Mouse (Mus musculus): ENCODE data around the gene Scgn. TPM values are rescaled to one million over a fixed set of nuclear protein-coding genes. Genes with fewer than 3 reads are reported as not detected.

The Scgn gene
- polyA plus RNA-seq (2016; fragmentation: Nextera tagmentation; extraction: Ambion mirVana), result not detected in 2 replicates

DNA sequence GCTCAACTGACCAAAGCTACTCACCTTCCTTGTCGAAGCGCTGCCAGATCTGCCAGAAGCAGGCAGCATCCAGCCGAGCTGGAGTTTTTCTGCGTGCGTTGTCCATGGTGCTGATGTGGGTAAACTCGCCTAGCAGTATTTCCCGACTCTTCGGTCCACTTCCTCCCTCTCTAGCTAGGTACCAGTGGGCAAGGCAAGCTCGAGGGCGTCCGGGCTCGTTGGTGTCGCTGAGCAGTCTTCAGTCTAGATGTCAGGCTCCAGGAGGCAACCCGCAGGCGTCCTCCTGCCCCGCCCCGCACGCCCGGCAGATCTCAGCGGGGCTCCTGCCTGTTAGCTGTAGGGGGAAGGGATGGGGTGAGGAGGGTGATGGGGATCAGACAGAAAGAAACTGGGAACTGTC, at the start of gene Scgn:
Gene Scgn, minus strand, starts transcription at position 287 of the 400 bp plus-strand sequence.
- H3K27me3 ChIP-seq (replicated peaks), result peaks cover 56% of the 10 kb centered on the region
- H3K4me1 ChIP-seq (replicated peaks), result 0 out of 2 replicates have a peak, but pooled peaks cover 2% of the 10 kb centered on the region
- WGBS, result under 1% methylated on average over 20 of the region's 20 CpGs
- ATAC-seq (ENCODE audit: insufficient number of reproducible peaks, low FRiP score), result no peak
- no peak within 1 kb of the TSS for H3K27ac ChIP-seq (ENCODE audit: poor library complexity, severe bottlenecking)
- no peaks in the 10 kb centered on the region for H3K36me3 ChIP-seq
- H3K9me3 ChIP-seq (replicated peaks), result no peaks in the 10 kb centered on the region
- H3K4me3 ChIP-seq, result no peak within 1 kb of the TSS
- H3K4me2 ChIP-seq, result no peak within 1 kb of the TSS
- H3K9ac ChIP-seq, result no peak within 1 kb of the TSS

- H3K9me3 ChIP-seq (replicated peaks), result no peaks in the 10 kb centered on the region
- no peak overlapping the region for H3K9ac ChIP-seq
- H3K36me3 ChIP-seq, result 0 out of 2 replicates have a peak, but pooled peaks cover 3% of the 10 kb centered on the region
- H3K4me1 ChIP-seq (replicated peaks), result 0 out of 2 replicates have a peak, but pooled peaks cover 3% of the 10 kb centered on the region
- H3K4me2 ChIP-seq, result no peak overlapping the region
- WGBS, result 43% methylated on average over 7 of the region's 7 CpGs
- H3K27me3 ChIP-seq (replicated peaks), result 0 out of 2 replicates have a peak, but pooled peaks cover 4% of the 10 kb centered on the region
- no peak for ATAC-seq (ENCODE audit: insufficient number of reproducible peaks, low FRiP score)
- H3K4me3 ChIP-seq, result no peak overlapping the region
- H3K27ac ChIP-seq (ENCODE audit: poor library complexity, severe bottlenecking), result no peak overlapping the region
Observed at GRCm38 (mm10) chr13:24040221-24040620, 49.2 kb upstream of the Scgn start.

- no peak for ATAC-seq (ENCODE audit: insufficient number of reproducible peaks, low FRiP score)
- no peak overlapping the region for H3K4me3 ChIP-seq
- H3K36me3 ChIP-seq, result 0 out of 2 replicates have a peak, but pooled peaks cover 3% of the 10 kb centered on the region
- no peaks in the 10 kb centered on the region for H3K9me3 ChIP-seq (replicated peaks)
- 0 out of 2 replicates have a peak, but pooled peaks cover 4% of the 10 kb centered on the region for H3K27me3 ChIP-seq (replicated peaks)
- 65% methylated on average over 3 of the region's 3 CpGs for WGBS
- H3K4me2 ChIP-seq, result no peak overlapping the region
- no peak overlapping the region for H3K27ac ChIP-seq (ENCODE audit: poor library complexity, severe bottlenecking)
- no peak overlapping the region for H3K9ac ChIP-seq
- H3K4me1 ChIP-seq (replicated peaks), result 0 out of 2 replicates have a peak, but pooled peaks cover 3% of the 10 kb centered on the region
Observed at GRCm38 (mm10) chr13:24037502-24037901, 46.5 kb upstream of the Scgn start.

DNA sequence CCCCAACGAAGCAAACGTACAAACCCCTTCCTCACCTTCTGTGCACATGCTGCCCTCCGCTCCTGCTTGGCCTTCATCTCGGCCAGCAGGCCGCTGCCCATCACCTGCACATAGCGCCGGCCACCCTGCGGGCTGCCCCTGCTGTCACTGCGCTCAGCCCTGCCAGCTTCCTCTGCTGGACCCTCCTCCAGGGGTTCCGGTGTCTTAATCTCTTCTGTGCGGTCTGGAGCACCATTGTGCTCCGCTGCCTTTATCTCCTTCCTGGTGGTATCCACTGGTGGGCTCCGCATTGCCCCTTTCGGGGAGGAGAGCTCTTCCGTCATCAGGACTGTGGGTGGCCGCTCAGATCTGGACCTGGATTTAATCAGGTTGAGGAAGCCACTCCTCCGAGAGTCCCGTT, 45.1 kb upstream of the Scgn start:
- Histone ChIP-seq H3K4me3 (peak overlapping the region; percentile 12), H3K4me1 (replicated peaks) (0 out of 2 replicates have a peak, but pooled peaks cover 3% of the 10 kb centered on the region), H3K36me3 (0 out of 2 replicates have a peak, but pooled peaks cover under 1% of the 10 kb centered on the region), H3K27me3 (replicated peaks) (0 out of 2 replicates have a peak, but pooled peaks cover 4% of the 10 kb centered on the region), H3K4me2 (peak overlapping the region; percentile 47), H3K27ac (ENCODE audit: poor library complexity, severe bottlenecking) (no peak overlapping the region), H3K9me3 (replicated peaks) (no peaks in the 10 kb centered on the region), H3K9ac (no peak overlapping the region)
- no peak for ATAC-seq (ENCODE audit: insufficient number of reproducible peaks, low FRiP score)
- WGBS, result 55% methylated on average over 18 of the region's 18 CpGs

DNA sequence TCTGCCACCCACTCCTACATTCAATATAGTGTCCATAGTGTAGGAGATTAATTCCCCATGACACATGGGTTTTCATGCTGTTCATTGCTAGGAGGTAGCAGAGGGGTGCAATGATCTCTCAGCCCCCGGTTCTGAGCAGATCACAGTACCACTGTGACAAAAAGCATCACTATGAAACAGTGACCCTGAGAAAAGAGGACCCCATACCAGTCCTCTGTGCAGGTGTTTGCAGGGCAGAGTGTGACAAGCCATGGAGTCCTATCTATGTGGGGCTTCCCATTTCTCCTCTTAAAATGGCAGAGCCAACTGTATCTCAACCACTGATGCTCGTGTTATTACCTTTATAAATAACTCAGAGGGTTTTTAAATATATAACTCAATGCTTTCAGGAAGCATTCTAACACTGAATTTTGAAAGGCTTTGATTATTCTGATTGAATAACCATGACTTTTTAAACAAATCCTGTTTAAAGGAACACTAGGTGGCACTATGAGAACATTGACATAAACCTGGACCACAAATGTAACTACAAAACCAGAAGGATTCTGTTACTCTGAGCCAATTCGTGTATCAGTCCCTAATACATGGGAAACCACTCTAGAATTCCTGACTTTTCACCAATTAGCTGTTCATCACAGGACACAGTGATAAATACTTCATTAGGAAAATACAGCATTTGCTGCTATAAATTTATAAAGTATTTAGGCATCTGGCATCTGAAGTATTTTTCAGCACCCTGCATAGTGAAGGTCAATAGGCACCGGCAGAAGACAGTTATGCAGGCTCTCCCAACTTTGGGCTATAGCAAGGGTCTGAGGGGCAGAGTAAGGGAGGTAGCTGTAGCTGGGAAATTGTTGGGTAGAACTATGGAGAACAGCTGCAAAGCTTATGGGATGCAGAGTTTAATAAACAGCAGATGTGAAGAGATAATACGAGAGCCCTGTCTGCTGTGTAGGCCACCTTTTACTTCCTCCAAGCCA, 36.5 kb upstream of the Scgn start:
- no peaks in the 10 kb centered on the region for H3K4me1 ChIP-seq (replicated peaks)
- H3K4me3 ChIP-seq, result no peak overlapping the region
- ATAC-seq (ENCODE audit: insufficient number of reproducible peaks, low FRiP score), result no peak
- H3K9me3 ChIP-seq (replicated peaks), result no peaks in the 10 kb centered on the region
- no peak overlapping the region for H3K4me2 ChIP-seq
- 58% methylated on average over 5 of the region's 5 CpGs for WGBS
- H3K27ac ChIP-seq (ENCODE audit: poor library complexity, severe bottlenecking), result no peak overlapping the region
- H3K9ac ChIP-seq, result no peak overlapping the region
- no peaks in the 10 kb centered on the region for H3K36me3 ChIP-seq
- H3K27me3 ChIP-seq (replicated peaks), result peaks cover 10% of the 10 kb centered on the region; the same call in 1 of the 2 replicates

DNA sequence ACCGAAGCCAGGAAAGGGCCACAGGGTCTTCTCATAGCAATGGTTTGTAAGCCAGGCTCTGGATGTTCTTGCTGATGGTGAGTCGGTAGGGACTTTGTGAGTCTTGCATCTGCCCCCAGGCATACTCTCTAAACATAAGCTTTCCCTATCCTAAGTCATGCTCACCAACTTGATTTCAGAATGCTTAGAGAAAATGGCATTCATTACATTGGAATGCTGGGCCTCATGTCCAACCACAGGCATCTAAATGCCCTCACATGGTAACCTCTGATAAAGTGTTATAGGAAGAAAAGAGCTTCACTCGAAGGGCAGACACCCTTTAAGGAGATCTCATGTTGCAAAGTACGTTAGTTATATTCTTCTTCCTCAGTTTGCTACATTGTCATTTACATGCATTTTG, 27.5 kb upstream of the Scgn start:
- Histone ChIP-seq H3K9me3 (replicated peaks) (no peaks in the 10 kb centered on the region), H3K27me3 (replicated peaks) (no peaks in the 10 kb centered on the region), H3K4me3 (no peak overlapping the region), H3K36me3 (no peaks in the 10 kb centered on the region), H3K4me1 (replicated peaks) (no peaks in the 10 kb centered on the region), H3K4me2 (no peak overlapping the region), H3K9ac (no peak overlapping the region), H3K27ac (ENCODE audit: poor library complexity, severe bottlenecking) (no peak overlapping the region)
- WGBS, result 79% methylated on average over 4 of the region's 4 CpGs
- no peak for ATAC-seq (ENCODE audit: insufficient number of reproducible peaks, low FRiP score)

- Histone ChIP-seq H3K36me3 (no peaks in the 10 kb centered on the region), H3K4me1 (replicated peaks) (no peaks in the 10 kb centered on the region), H3K9ac (no peak overlapping the region), H3K27ac (ENCODE audit: poor library complexity, severe bottlenecking) (no peak overlapping the region), H3K9me3 (replicated peaks) (no peaks in the 10 kb centered on the region), H3K27me3 (replicated peaks) (peaks cover 12% of the 10 kb centered on the region; the same call in 1 of the 2 replicates), H3K4me2 (no peak overlapping the region), H3K4me3 (no peak overlapping the region)
- WGBS, result 67% methylated on average over 2 of the region's 2 CpGs
- no peak for ATAC-seq (ENCODE audit: insufficient number of reproducible peaks, low FRiP score)
Observed at GRCm38 (mm10) chr13:24005528-24005927, 14.5 kb upstream of the Scgn start.

GRCm38 (mm10) chr13:24001797-24002196, 10.8 kb upstream of the Scgn start:
- 37% methylated on average over 2 of the region's 2 CpGs for WGBS
- no peak for ATAC-seq (ENCODE audit: insufficient number of reproducible peaks, low FRiP score)
- Histone ChIP-seq H3K9me3 (replicated peaks) (no peaks in the 10 kb centered on the region), H3K4me3 (no peak overlapping the region), H3K36me3 (no peaks in the 10 kb centered on the region), H3K27me3 (replicated peaks) (peaks cover 31% of the 10 kb centered on the region), H3K4me1 (replicated peaks) (no peaks in the 10 kb centered on the region), H3K27ac (ENCODE audit: poor library complexity, severe bottlenecking) (no peak overlapping the region), H3K9ac (no peak overlapping the region), H3K4me2 (no peak overlapping the region)

DNA sequence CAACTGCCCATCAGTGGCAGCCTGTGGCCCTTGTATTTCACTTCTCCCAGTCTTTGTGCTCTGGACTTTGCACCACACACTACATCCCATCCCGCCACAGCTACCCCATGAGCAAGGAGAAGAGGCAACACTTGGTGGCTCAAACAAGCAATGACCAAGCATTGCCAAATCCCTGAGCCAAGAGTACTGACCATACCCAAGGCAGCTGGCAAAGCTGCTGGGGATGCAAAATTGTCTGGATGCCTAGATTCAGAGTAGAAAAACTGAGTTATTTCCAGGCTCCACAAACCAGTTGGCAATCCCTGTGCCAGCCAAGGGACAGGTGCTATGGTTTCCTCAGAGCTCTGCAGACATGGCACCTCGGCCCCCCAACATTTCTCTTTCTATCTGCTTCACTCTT, 10.1 kb upstream of the Scgn start:
- Histone ChIP-seq H3K4me1 (replicated peaks) (no peaks in the 10 kb centered on the region), H3K9ac (no peak overlapping the region), H3K36me3 (no peaks in the 10 kb centered on the region), H3K9me3 (replicated peaks) (no peaks in the 10 kb centered on the region), H3K4me2 (no peak overlapping the region), H3K4me3 (no peak overlapping the region), H3K27ac (ENCODE audit: poor library complexity, severe bottlenecking) (no peak overlapping the region), H3K27me3 (replicated peaks) (peaks cover 32% of the 10 kb centered on the region)
- 67% methylated on average over 2 of the region's 2 CpGs for WGBS
- no peak for ATAC-seq (ENCODE audit: insufficient number of reproducible peaks, low FRiP score)

GRCm38 (mm10) chr13:23998826-23999225, 7.8 kb upstream of the Scgn start:
- 72% methylated on average over 2 of the region's 2 CpGs for WGBS
- Histone ChIP-seq H3K4me3 (no peak overlapping the region), H3K27me3 (replicated peaks) (peaks cover 43% of the 10 kb centered on the region), H3K27ac (ENCODE audit: poor library complexity, severe bottlenecking) (no peak overlapping the region), H3K4me1 (replicated peaks) (no peaks in the 10 kb centered on the region), H3K9ac (no peak overlapping the region), H3K9me3 (replicated peaks) (no peaks in the 10 kb centered on the region), H3K4me2 (no peak overlapping the region), H3K36me3 (no peaks in the 10 kb centered on the region)
- ATAC-seq (ENCODE audit: insufficient number of reproducible peaks, low FRiP score), result no peak

GRCm38 (mm10) chr13:23994756-23995155, 3.7 kb upstream of the Scgn start:
- H3K9me3 ChIP-seq (replicated peaks), result no peaks in the 10 kb centered on the region
- no peak overlapping the region for H3K27ac ChIP-seq (ENCODE audit: poor library complexity, severe bottlenecking)
- H3K27me3 ChIP-seq (replicated peaks), result peaks cover 59% of the 10 kb centered on the region
- no peaks in the 10 kb centered on the region for H3K36me3 ChIP-seq
- ATAC-seq (ENCODE audit: insufficient number of reproducible peaks, low FRiP score), result no peak
- no peak overlapping the region for H3K4me2 ChIP-seq
- no peak overlapping the region for H3K4me3 ChIP-seq
- WGBS, result 68% methylated on average over 3 of the region's 3 CpGs
- 0 out of 2 replicates have a peak, but pooled peaks cover 2% of the 10 kb centered on the region for H3K4me1 ChIP-seq (replicated peaks)
- no peak overlapping the region for H3K9ac ChIP-seq

Measured in heart, embryonic 12.5 days (tissue).